Mouse (Mus musculus): Measurements from ENCODE around the gene Fdx1. TPM values are rescaled to one million over a fixed set of nuclear protein-coding genes. Genes with fewer than 3 reads are reported as not detected.

The Fdx1 gene
- polyA plus RNA-seq, 1 experiment from 2014 or later: 32.2 TPM

DNA sequence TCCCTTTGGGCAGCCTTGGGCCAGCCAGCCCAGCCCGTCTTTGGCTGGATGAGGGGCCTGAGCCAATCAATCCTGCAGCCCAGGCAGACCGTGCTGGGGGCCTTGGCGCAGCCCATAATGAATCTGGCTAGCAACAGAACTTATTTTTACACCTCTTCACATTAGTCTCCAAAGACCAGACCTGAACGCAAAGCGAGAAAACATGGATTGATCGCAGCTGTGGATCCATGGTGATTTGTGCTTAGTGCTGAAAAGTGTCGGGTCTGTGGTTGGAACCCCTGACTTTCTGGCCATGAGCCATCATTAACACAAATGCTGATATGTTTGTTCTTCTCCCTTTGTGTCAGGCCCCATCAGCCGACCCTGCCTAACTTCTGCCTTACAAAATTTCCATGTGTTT is 56.4 kb downstream of the Fdx1 start:
- ATAC-seq (ENCODE audit: low read depth): no peak
- Histone ChIP-seq H3K4me1 (ENCODE audit: control insufficient read depth, low read depth, low read length) (no peaks in the 10 kb centered on the region), H3K9me3 (replicated peaks; ENCODE audit: control insufficient read depth, low read length) (no peaks in the 10 kb centered on the region), H3K27ac (ENCODE audit: low read length) (no peak overlapping the region), H3K4me3 (ENCODE audit: low read depth, low read length) (no peak overlapping the region), H3K36me3 (ENCODE audit: control insufficient read depth, insufficient read depth) (no peaks in the 10 kb centered on the region), H3K4me2 (ENCODE audit: low read depth, low read length) (no peak overlapping the region), H3K9ac (ENCODE audit: low read depth, low read length) (no peak overlapping the region), H3K27me3 (ENCODE audit: control insufficient read depth, insufficient read depth, low read depth, low read length) (no peaks in the 10 kb centered on the region)
- 72% methylated on average over 8 of the region's 8 CpGs for WGBS (ENCODE audit: insufficient replicate concordance)

Other genes with a start within 250 kb of the Fdx1 start
- 0.09 and 0.12 TPM in 2 replicates for gene Arhgap20, start 198.2 kb downstream of the Fdx1 start, polyA plus RNA-seq (2015; fragmentation: Nextera tagmentation; extraction: Ambion mirVana)
- 54.9 and 55.7 TPM in 2 replicates for gene Rdx, start 83.6 kb upstream of the Fdx1 start, polyA plus RNA-seq (2015; fragmentation: Nextera tagmentation; extraction: Ambion mirVana)
- gene Zc3h12c, start 205.0 kb upstream of the Fdx1 start, polyA plus RNA-seq (2015; fragmentation: Nextera tagmentation; extraction: Ambion mirVana): 0.40 and 0.44 TPM in 2 replicates